Mouse (Mus musculus): ENCODE results near the gene Eif4g3.
"Not testable (repeated sequence)": the region's sequence is repeated elsewhere in the genome, so short reads cannot be mapped to it uniquely, and the experiment has no call there.

Gene Eif4g3

DNA sequence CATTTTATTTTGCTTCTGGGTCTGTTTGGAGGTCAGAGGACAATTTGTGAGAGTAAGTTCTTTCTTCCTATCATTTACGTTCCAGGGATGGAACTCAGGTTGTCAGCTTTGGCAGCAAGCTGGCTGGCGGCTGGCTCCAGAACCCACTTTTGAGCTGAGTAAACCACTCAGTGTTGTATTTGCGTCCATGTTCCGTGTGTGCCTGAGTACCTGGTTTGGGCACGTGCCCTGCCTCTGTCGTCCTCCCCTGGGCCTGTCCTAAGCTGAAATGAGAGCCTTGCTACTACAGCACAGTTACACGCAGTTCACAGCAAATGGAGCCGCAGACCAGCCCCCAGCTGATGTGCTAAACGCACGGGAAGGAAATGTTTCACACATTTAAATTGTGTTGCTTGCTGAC, 39.0 kb downstream of the Eif4g3 start:
- DNase-seq = no peak

DNA sequence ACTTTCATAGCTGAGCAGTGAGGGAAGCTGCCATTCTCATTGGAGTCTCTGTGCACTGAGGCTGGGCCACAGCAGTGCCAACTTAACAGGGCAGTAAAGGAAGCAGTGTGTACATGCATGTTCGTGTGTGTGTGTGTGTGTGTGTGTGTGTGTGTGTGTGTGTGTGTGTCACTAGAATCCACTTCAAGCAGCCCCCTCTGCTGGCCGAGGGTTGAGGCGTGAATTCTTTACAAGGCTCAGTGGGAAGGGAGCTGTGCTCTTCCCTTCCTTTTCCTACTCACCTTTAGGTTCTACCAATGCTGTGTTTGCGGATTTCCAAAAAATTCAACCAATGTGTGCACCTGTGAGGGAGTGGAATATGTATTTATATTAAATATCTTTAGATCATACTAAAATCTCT, 41.0 kb downstream of the Eif4g3 start:
- DNase-seq = no peak

DNA sequence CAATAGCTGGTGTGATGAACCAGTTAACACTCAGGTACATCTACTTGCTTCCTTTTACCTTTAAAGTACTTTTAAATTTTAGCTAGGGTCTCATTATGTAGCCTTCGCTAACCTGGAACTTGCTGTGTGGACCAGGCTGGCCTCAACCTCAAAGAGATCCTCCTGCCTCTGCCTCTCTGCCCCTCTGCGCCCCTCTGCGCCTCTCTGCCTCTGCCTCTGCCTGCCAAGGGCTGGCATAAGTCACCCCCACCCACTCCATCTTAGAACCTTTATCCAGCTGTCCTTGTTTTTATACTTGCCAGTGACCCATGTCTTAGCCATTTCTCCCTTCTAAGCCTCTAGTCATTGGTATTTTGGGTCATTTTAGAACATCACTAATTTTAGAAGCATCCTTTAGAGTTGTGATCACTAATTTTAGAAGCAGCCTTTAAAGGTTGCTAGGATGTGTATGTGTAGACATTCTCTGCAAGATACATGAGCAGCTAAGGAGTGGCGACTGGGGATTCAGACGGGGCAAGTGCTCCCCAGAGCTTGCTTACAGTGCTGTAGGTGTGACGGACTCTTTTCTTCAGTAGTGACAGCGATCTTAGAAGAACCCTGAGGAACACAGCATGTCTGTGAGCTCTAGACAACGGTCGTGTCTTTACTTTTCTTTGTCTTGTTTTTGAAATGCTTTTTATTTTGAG, 42.8 kb downstream of the Eif4g3 start:
- DNase-seq = no peak

DNA sequence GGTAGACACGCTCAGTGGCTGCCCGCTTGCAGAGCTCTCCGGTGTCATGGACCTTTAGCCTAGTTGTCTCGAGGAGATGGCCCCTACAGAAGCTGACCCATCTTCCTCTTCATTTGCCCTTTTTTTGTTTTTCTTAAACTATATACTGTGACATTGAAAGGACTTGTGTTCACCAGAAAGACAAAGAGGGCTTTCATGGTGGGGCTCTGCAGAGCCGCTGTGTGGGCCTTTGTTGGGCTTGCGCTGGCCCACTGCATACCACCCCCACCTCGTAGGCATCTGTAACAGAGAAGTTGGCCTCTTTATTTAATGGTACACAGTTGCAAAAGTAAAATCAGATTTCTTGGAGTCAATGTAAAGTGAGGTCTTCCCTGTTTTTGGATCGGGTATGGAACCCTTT, 44.3 kb downstream of the Eif4g3 start:
- no peak for DNase-seq

DNA sequence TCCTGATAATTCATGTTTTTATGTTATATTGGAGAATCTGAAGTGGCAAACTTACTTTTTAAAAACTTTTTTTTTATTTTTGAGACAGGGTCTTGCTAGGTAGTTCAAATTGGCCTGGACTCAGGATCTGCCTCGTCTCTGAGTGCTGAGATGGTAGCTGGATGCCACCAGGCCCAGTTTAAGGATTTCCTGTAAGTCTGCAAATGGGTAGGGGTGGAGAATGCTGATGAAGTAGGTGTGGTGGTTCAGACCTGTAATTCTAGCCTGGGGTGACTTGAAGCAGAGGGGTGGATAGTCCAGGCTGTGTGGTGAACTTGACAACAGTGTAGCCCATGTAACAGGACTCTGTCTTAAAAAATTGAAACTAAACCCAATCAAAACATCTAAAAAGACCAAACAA, 45.1 kb downstream of the Eif4g3 start:
- no peak for DNase-seq

DNA sequence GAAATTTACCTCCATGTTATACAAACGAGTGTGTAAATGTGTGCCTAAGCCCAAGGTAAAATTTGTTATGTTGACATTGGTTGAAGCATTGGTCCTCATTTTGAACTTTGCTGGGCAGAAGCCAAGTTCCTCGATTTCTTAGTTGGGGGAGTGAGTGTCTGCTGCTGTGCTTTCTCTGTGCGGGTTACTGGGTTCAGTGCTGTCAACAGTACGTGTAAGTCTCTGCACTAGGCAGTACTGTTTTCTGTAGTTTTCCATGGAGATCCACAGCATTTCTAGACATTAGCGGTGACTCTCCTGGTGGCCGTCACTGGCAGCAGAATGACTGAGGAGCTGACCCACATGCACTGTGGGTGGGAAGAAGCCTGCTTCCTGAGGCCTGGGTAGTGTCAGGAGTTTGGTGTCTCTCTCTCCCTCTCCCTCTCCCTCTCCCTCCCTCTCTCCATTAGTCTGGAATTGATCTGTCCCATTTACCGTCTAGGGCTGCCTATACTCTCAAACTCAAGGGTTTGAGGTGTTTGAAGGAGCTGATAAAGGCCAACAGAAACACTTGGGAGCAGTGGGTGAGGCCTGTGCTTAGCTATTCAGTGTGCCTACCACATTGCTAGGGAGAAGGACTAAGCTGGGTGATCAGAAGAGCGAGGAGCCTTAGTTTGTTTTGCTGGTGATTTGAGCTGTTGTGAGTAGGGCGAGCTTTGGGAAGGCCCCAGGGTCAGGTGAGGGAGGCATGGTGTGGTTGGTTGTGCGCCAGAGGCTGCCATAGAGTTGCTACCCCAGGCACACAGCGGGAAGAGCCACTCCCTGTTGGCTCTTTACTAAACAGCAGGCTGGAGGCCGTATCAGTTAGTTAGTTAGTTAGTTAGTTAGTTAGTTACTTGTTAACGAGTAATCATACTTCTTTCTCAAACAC, 45.8 kb downstream of the Eif4g3 start:
- no peak for DNase-seq

DNA sequence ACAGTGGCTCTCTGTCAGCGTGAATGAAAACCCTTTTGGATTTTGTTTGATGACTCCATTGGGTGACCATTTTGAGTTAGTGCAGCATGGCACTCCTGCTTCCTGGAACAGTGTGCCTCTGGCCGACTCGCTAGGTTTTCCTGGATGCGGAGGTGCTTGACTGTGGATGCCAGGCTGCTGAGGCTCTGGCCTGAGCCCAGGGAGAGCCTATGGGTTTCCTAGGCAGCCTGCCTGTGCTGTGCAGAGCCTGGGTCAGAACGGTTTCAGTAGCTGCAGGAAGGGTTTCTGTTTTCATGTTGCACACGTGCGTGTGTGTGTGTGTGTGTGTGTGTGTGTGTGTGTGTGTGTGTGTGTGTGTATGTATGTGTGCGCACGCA, 46.4 kb downstream of the Eif4g3 start:
- DNase-seq = no peak

DNA sequence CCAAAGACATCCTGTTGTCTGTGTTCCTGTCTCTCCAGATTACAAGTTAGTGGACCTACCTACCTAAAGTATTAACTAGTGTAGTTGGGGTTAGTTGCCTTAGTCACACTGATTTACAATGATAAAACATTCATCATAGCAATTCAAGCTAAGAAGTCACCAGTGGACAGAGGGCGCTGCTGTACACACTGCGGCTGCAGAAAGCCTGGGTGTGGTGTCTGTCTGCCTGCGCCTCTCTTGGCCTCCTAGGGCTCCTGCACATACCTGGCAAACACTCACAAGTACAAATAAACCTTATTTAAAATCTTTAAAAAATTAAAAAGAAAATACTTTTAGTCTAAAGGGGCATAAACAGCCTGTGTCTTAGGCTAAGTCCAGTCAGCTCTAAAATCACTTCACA, 47.8 kb downstream of the Eif4g3 start:
- DNase-seq = no peak

DNA sequence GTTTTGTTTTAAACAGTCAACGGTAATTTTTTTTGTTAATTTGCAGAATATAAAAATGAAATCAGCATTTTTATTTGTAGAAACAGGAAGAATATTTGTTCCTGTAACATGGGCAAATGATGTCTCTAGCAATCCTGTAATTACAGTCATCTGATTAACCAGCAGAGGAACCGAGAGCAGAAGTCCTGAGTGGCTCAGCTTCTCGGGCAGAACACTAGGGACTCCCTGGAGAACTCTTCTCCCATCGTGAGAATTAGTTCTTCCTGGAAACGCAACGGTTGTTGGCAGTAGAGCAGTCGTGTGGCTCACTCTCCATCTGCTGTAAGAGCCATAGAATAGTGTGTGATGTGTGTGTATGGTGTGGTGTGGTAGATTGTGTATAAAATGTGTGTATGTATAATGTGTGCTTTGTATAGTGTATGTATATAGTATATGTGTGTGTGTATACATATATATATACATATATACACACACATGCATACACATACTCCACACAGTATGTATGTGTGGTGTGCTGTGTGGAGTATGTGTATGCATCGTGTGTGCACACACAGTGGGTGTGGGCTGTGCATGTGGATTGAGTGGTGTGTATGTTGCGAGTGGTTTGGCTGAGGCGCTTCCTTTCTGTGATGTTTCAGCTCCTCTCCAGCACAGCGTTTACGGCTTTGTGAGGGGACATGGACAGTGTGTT, 48.9 kb downstream of the Eif4g3 start:
- no peak for DNase-seq

DNA sequence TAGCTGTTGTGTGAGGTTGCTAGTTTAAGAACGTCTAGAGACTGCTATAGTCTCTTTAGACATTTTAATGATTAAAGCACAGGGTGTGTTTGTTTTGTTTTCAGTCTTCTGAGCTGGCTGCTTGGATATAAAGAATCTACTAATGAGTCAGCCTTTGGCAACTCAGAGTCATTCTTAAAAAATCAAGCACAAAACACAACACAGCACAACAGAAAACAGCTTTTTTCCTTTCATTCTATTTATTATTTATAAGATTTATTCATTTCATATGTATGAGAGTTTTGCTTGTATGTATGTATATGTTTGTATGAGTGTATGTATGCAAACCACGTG, 49.4 kb downstream of the Eif4g3 start:
- no peak for DNase-seq

DNA sequence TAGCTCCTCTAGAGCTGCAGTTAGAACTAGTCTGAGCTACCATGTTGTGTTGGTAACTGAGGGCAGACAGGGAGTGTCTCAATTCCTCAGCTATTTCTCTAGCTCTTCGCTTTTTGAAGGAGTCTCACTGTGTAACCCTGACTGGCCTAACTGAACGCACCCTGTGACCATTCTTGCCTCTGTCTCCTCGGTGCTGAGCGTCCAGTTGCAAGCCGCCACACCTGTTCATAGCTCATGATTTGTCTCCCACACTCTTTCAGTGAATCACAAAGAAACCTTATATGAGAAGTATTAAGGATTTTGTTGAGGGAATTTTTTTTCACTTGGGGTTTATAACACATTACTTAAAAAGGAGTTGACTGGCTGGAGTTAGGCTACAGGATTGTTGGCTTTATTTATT, 49.8 kb downstream of the Eif4g3 start:
- DNase-seq = no peak

DNA sequence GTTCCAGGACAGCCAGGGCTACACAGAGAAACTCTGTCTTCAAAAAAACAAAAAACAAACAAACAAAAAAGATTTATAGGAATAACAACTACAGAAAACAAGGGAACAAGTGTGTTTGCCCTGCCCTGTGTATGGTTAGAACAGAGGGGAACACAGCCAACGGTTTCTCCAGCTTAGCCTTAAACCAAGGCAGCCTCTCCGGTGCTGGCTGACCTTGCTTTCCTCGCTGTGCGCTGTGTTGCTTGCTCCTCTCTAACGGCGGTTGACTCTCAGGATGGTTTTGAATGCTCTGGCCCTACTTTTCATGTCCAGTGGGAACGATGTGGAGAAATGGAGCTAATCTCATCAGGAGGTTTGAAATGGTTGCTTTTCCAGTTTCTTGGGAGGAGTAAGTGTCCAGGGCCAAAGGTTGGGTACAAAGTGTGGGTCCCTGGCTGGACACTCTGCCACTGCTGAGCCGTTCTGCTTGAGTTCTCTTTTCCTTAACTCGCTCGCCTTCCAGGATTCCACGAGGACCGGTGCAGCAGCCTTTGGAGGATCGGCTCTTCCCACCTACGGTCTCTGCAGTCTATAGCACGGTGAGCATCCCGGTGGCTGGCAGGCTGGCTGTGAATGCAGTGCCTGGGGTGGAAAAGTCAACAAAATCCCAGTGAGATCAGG, 52.1 kb downstream of the Eif4g3 start:
- no peak for DNase-seq

DNA sequence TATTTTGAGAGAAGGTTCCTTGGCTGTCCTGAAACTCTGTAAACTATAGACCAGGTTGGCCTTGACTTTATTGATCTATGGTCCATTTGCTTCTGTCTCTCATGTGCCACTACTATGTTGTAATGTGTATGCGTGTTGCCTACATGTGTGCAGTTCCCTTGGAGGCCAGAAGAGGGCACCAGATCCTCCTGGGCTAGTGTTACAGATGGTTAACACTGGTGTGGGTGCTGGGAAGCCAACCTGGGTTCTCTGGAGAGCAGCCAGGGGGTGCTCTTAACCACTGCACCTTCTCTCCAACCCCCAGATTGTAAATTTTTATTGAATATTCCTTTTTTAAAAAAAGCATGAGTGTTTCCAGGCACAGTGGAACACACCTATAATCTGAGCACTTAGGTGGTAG, 53.0 kb downstream of the Eif4g3 start:
- no peak for DNase-seq

DNA sequence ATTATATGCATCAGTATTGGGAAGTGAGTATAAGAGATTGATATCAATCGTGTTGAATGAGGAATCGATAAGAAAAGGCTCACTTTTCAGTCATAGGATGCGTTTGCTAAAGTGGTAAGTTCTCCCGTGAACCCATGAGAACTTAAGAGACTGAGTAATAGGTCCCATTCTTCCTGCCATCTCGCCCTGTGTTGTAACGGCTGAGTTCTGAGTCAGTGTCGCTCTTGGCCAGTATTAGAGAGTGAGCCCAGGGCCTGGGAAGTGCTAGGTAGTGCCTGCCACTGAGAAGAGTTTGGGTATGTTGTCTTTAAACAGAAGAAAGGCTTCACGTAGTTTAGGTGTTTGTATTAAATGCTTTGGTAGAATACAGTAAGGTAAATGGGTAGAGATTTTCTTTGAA, 53.5 kb downstream of the Eif4g3 start:
- no peak for DNase-seq

DNA sequence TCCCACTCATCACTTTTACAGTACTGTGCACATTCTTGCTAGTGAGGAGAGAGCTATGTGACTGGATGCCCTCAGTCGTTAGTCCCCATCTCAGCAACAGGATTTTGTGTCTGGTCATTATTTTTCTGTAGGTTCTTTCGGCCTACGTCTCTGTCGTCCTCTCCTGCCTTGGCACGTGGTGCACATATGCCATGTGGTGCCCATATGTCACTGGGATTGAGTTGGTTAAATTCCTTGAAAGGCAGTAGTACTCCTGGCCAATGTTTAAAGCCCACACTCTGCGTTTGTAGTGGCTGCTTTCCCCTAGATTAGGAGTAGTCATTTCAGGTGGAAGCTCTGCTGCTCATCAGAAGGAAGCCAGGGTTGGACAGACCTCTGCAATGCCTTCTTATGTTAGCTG, 56.7 kb downstream of the Eif4g3 start:
- no peak for DNase-seq

DNA sequence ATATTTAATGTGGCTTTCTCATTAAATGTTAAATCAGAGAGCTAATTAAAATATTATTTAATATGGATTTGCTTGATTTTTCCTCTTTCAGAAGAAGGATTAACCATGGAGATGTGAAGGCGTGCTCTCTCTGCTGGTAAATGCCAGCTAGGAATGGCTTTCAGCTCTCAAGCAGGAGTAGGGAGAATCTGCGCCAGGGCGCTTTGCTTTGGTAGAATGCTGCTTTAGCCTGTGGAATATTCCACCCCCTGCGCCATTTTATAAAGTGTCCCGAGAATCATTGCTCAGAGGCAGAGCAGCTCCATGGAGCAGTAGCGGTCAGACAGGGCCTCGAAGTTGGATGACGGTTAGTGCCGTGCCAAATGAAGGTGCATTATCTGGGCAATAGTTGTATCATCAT, 58.7 kb downstream of the Eif4g3 start:
- no peak for DNase-seq

DNA sequence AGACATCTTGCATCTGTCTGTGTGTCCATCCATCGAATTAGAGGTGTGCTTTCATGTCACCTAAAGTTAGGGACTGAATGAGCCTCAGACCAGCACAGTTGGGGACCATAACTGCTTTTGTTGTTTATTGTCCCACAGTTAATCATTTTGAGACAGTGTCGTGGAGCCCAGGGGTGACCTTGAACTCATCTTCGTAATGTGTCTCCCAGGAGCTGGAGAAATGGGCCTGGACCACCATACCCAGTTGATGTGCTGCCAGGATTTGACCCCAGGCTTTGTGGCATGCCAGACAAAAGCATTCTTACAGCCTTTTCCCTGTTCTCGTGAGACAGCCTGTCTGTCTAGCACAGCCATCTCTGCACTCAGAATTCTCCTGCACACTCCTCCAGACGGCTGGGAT, 63.8 kb downstream of the Eif4g3 start:
- no peak for DNase-seq

DNA sequence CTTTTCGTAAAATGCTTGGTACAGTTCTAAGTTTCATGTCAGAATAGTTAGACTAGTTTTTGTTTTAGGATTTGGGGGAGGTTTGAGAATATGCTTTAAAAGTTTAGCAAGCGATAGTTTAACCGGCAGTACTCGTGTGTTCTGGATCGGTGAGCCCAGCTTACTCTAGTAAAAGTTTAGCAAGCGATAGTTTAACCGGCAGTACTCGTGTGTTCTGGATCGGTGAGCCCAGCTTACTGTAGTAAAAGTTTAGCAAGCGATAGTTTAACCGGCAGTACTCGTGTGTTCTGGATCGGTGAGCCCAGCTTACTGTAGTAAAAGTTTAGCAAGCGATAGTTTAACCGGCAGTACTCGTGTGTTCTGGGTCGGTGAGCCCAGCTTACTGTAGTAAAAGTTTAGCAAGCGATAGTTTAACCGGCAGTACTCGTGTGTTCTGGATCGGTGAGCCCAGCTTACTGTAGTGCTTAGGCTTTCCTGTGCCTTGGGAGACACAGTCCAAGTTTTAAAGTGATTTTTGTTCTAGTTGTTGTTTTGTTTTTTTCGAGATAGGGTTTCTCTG, 64.5 kb downstream of the Eif4g3 start:
- not testable (repeated sequence) for DNase-seq

DNA sequence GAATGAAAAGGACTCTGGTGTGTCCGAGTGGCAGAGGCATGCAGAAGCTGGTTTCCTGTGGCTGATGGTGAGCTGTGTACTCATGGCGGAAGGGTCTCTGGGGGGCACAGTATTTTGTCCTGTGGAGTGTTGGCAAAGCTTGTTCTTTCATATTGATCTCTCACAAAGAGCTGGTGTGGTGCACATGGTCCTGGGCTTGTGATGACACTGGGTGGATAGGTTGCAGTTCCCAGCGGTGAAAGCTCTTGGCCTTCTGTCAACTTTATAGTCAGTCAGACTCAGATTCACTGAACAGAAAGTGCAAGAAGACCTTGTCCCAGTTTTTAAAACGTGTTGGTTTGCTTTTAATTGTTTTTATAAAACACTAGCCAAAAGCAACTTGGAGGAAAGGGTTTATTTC, 68.3 kb downstream of the Eif4g3 start:
- no peak for DNase-seq

DNA sequence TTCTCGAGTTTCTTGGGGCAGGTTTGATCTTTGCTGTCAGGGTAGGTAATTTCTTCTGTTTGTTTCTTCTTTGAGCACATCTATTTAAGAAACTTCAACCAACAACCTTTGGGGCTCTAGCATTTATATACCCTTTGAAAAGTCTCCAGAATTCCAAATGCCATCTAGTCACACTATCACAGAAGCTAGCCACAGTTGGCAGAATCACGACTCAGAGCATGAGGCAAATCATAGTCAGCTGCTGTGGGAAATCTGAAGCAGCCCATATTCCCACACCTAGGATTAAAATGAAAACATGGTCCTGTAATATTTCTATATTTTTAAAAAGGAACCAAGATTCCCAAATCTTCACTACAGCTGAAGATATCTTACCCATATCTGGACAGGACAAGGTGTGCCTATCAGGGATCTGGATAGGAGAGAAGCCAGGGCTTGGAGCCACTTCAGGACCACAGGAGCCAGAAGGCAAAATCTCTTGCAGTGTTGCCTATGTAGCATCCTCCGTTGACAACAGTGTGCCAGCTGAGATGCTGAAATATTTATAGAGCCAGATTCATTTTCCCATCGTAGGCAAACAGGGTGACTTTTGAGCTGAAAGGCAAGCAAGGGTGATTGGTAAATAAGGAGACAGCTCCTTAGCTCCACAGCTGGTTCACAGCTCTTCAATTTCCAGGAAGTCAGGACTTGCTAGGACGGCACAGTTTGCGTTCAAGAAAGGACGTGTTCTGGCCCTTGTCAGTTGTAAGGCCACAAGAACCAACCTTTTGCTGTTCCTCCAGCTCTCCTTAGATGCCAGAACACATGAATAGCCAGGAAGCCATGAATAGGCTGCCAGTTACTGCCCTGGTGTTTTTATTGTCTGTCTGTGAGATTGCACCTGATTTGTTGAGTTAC, 70.8 kb downstream of the Eif4g3 start:
- DNase-seq = no peak

DNA sequence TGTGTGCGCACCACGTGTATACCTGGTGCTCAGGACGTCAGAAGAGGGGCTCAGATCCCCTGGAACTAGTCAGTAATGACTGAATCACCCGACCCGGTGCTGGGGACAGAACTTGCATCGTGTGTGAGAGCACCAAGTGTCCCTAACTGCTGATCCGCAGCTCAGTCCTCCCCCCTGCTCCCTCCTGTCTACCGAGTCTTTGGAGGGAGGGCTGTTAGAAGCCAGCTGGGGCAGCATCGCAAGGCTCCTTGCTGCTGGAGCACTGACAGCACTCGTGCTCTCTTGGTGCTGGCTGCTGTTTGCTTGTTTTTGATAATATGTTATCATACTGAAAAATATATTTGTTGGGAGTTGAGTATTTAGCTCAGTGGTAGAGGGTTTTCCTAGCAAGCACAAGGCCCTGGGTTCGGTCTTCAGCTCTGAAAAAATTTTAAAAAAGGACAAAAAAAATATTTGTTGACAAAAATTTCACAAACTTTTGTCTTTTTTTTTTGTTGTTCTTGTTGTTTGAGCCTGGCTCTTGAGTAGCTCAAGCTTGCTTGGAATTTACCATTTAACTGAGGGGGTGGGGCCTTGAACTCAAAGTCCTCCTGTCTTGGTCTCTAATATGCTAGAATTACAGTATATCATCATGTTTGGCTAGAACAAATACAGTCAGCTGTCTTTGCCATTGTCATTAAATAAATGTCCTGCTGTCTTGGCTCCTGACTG, 72.2 kb downstream of the Eif4g3 start:
- DNase-seq = no peak
